Mouse (Mus musculus) MEL (cell line): ENCODE results near the gene Tmc4.

ENCODE experiments used
- CTCF ChIP-seq, 3 experiments: IDR thresholded peaks in 2 of 3; conservative IDR thresholded peaks in 1 of 3; 2 replicates each; pipeline ENCODE4 v1.5.1; 2011 to 2012; ENCODE audit warnings: low read length in 3 of 3, low read depth in 2 of 3, mild to moderate bottlenecking in 2 of 3, improper control_type of control experiment in 1 of 3, inconsistent platforms in 1 of 3, mixed read lengths in 1 of 3, moderate library complexity in 1 of 3; ENCODE audit not compliant: control insufficient read depth in 1 of 3, insufficient read depth in 1 of 3, poor library complexity in 1 of 3, severe bottlenecking in 1 of 3
- E2F4 ChIP-seq: IDR thresholded peaks from 2 replicates; pipeline ENCODE4 v1.6.1; 2011; ENCODE audit warnings: low read depth, low read length, improper control_type of control experiment, borderline replicate concordance
- EP300 ChIP-seq, 2 experiments: IDR thresholded peaks; 2 replicates each; pipeline ENCODE4 v1.6.1; 2011; ENCODE audit warnings: improper control_type of control experiment in 2 of 2, low read length in 2 of 2, low read depth in 1 of 2, mild to moderate bottlenecking in 1 of 2
- GATA1 ChIP-seq: IDR thresholded peaks from 2 replicates; pipeline ENCODE4 v1.6.1; 2011; ENCODE audit warnings: low read depth, low read length, improper control_type of control experiment
- HCFC1 ChIP-seq: IDR thresholded peaks from 2 replicates; pipeline ENCODE4 v1.6.1; 2012; ENCODE audit warnings: low read depth, mild to moderate bottlenecking, inconsistent platforms, low read length, improper control_type of control experiment, moderate library complexity
- MAX ChIP-seq: IDR thresholded peaks from 2 replicates; pipeline ENCODE4 v1.6.1; 2011; ENCODE audit warnings: low read length, improper control_type of control experiment
- MXI1 ChIP-seq: IDR thresholded peaks from 2 replicates; pipeline ENCODE4 v1.6.1; 2011; ENCODE audit warnings: mild to moderate bottlenecking, low read depth, low read length, improper control_type of control experiment
- NRF1 ChIP-seq: IDR thresholded peaks from 2 replicates; pipeline ENCODE4 v1.6.1; 2014; ENCODE audit warnings: low read depth, mild to moderate bottlenecking, inconsistent platforms, low read length, improper control_type of control experiment, moderate library complexity; ENCODE audit not compliant: poor library complexity, insufficient read depth, severe bottlenecking
- TAL1 ChIP-seq: IDR thresholded peaks from 2 replicates; pipeline ENCODE4 v1.6.1; 2012; ENCODE audit warnings: mild to moderate bottlenecking, inconsistent platforms, low read length, moderate library complexity, mixed read lengths
- TCF12 ChIP-seq: IDR thresholded peaks from 2 replicates; pipeline ENCODE4 v1.6.1; 2014; ENCODE audit warnings: low read depth, mild to moderate bottlenecking, inconsistent platforms, low read length, improper control_type of control experiment, moderate library complexity
- UBTF ChIP-seq: IDR thresholded peaks from 2 replicates; pipeline ENCODE4 v1.6.1; 2012; ENCODE audit warnings: low read depth, mild to moderate bottlenecking, inconsistent platforms, low read length, improper control_type of control experiment, moderate library complexity, borderline replicate concordance; ENCODE audit not compliant: insufficient read depth
- USF1 ChIP-seq: IDR thresholded peaks from 2 replicates; pipeline ENCODE4 v1.6.1; 2014; ENCODE audit warnings: low read depth, mild to moderate bottlenecking, inconsistent platforms, low read length, improper control_type of control experiment, moderate library complexity
- ZC3H11A ChIP-seq: IDR thresholded peaks from 2 replicates; pipeline ENCODE4 v1.6.1; 2012; ENCODE audit warnings: low read depth, mild to moderate bottlenecking, inconsistent platforms, low read length, improper control_type of control experiment
- ZNF384 ChIP-seq: IDR thresholded peaks from 2 replicates; pipeline ENCODE4 v1.6.1; 2012; ENCODE audit warnings: low read depth, mild to moderate bottlenecking, inconsistent platforms, low read length, improper control_type of control experiment

GRCm38 (mm10) chr7:3646188-3646587 is 31.2 kb downstream of the Tmc4 start:
- TF ChIP-seq GATA1 (no peak), TAL1 (no peak), EP300 (IDR thresholded peaks at IDR 0.05; ENCODE audit: low read depth in 1 of 2, low read length in 2 of 2) (no peak), NRF1 (no peak), CTCF (IDR thresholded peaks at IDR 0.05 in 2 of 3, conservative IDR thresholded peaks at IDR 0.05 in 1 of 3; ENCODE audit: control insufficient read depth in 1 of 3, insufficient read depth in 1 of 3, low read depth in 2 of 3, low read length in 3 of 3, poor library complexity in 1 of 3, severe bottlenecking in 1 of 3) (no peak), ZC3H11A (no peak), UBTF (no peak), USF1 (no peak), E2F4 (no peak), HCFC1 (no peak), TCF12 (no peak), MXI1 (0 out of 2 replicates have a peak, but pooled peaks have one; percentile 14), MAX (no peak), ZNF384 (no peak)
